Mouse (Mus musculus) T-helper 2 cell (primary cell): ENCODE measurements around the gene Polg2.
"Not testable (repeated sequence)": the region's sequence is repeated elsewhere in the genome, so short reads cannot be mapped to it uniquely, and the experiment has no call there.

ENCODE experiments used
- in situ Hi-C: fragments of 300-600 bp; cut with MboI, MseI; formaldehyde crosslinking; loops from one replicate; pipeline ENCODE4 v1.15.1; 2025; ENCODE audit warnings: high pct_unique_total_duplicates

Gene Polg2

GRCm38 (mm10) chr11:106789649-106790048, 10.3 kb upstream of the Polg2 start:
- in situ Hi-C loops: no loop called here

- in situ Hi-C loops: no loop called here
These were observed 9.6 kb upstream of the Polg2 start, which contains the start of the genes Ddx5 and Cep95 for GRCm38 (mm10) chr11:106788775-106789459. TSS of gene Ddx5 (minus strand) at chr11:106789185. TSS of gene Cep95 (plus strand) at chr11:106789252.

DNA sequence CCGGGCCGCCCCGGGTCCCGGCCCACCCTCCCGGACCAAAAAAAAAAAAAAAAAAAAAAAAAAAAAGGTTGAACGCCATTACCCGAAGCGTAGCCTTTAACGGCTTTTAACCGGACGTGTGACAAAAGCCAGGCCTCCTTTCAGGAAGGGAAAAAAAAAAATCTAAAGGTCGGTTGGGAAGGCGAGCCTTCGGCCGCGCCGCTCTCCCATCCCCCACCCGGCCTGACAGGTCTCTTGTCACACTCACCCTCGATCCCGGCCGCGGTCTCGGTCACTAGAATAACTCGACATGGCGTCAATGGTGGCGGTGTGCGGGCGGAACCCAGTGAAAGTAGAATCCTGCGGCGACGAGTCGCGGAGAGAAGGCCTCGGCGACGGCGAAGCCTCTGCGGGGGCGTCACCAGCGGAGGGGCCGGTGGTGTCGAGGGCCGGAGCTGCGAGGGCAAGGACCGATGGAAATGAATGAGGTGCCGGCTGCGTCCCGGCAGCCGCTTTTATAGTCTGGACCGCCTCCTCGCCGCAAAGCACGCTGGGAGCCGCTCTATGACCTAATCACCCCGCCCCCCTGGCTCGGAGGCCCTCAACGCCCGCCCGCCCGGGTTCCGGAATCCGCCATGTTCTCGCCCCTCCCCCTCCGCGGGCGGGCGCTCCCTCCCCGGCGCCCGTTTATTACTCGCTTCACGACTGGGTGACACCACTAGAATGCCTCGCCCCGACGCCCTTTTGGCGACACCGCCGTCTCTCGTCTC, 8.9 kb upstream of the Polg2 start:
- in situ Hi-C loops: no loop called here

GRCm38 (mm10) chr11:106787131-106788025, 8.0 kb upstream of the Polg2 start:
- in situ Hi-C loops: no loop called here

- in situ Hi-C loops: no loop called here
These were observed 5.7 kb upstream of the Polg2 start for GRCm38 (mm10) chr11:106785043-106785442.

DNA sequence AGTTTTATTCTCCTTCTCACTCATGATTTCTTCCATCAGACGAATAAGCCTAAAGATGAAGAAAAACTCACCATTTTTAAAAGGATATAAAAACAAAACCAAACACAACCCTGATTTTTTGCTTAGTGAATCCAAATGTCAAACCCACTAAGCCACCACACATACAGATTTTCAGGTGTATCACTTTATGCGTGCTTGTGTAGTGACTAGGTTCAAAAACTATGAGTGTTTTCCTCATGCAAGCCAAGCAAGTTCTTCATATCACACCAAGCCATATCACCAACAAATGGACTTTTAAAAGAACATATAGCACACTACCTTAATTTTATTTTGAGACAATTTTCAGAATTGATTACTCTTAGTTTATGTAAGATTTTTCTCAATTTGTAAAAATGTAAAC, 5.1 kb upstream of the Polg2 start:
- in situ Hi-C loops: no loop called here

DNA sequence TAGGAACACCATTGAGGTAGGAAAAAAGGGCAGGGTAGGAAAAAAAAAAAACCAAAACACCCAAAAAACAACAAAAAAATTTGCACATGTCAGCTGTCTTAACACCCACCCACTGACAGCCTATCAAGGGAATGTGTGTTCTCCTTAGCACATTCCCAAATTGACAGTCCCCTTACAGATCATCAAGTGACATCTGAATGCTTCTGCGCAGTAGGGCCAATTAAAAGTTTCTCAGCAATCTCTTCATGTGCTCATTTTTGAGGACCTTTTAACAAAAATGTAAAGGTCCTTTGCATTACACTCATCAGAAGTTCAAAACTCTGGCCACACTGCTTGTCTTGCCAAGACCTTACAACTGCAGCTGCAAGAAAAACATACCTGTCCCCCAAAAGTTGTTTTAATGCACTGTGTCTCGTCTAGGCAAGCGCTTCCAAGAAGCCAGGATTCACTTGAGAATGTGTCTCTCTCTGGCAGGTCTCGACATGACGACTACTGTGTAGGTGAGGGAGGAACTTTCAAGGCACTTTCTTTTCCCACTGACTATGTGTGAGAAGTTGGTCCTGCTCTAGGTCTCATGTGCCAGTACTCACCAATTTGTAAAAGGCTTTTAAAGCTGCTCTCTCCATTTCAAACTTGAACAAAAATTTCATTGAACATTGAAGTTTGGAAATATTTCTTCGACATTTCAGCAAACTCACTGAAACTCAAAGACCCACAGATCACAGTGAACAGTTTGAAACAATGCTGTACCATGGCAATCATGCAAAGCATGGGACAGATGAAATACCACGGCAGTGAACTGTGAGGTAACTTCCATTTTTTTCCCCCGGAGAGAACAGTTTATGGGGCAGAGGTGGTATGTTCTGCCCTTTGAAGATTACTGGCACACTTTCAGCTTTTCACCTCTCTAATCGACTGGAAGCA, 3.8 kb upstream of the Polg2 start:
- in situ Hi-C loops: no loop called here

GRCm38 (mm10) chr11:106782271-106782670, 2.9 kb upstream of the Polg2 start:
- in situ Hi-C loops: not testable (repeated sequence)

DNA sequence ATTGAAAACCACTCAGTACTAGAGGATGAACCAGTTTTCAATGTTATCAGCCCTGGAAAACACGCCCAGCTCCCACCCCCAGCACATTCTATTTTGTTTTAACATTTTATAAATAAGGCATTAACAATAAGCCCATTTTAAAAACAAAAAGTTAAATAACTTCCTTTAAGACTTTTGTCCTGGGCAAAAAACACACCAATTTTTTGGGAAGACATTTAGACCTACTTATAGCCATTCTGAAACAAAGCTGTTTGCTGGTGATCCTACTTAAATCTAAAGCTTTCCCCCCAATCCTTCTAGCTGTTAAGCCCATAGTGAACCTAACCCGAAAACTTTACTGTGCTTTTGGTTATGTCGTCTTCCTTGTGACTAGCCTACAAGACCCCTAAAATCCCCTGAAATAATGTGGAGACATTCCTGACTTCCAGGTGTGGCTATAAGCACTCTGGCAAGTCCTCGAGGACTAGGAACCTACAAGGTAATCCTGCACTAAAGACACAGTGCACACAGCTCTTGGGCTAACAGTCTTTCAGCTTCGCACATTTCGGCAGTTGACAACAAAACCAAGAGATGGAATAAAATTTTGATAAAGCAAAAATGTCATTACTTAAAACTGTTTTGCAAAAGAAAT, 1.4 kb upstream of the Polg2 start:
- in situ Hi-C loops: no loop called here

DNA sequence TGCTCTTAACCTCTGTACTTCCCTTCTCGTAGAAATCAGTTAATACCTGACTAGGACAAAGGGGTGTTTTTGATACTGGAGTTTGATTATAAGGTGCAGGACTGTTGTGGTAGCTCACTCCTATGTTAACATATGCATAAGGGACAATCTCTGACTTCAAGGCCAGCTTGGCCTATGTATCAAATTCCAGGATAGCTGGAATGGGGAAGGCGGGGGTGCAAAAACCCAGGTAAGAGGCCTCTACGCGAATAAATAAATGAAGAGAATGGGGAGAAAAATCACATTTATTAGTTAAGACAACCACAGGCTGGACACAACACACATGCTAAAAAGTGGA, 720 bp upstream of the Polg2 start:
- in situ Hi-C loops: no loop called here

- in situ Hi-C loops: loop anchor here (10.0 kb wide), 1 partner anchor 244 kb away; no protein-coding TSS in a partner anchor
These were observed 549 bp downstream of the Polg2 start for GRCm38 (mm10) chr11:106778589-106779387.

GRCm38 (mm10) chr11:106778132-106778531, 1.2 kb downstream of the Polg2 start:
- in situ Hi-C loops: loop anchor here (10.0 kb wide), 1 partner anchor 243 kb away; no protein-coding TSS in a partner anchor

DNA sequence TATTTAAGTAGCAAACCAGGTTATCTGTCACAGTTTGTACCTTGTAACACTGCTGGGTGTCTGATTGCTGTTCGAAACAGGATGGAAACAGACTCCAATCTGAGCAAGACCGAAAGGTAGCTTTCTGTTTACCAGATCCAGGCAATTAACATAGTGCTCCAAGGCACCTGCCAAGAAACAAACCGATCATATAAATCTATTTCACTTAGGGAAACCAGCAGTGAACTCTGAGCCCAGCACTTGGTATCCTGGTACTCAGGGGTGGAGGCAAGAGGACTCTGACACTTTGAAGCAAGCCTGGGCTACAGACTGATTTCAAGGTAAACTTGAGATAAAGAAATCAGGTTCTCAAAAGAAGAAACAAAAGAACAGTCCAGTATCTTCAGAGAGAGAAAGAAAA, 1.9 kb downstream of the Polg2 start:
- in situ Hi-C loops: loop anchor here (10.0 kb wide), 1 partner anchor 243 kb away; no protein-coding TSS in a partner anchor

- in situ Hi-C loops: loop anchor here (10.0 kb wide), 1 partner anchor 242 kb away; no protein-coding TSS in a partner anchor
These were observed 2.4 kb downstream of the Polg2 start for GRCm38 (mm10) chr11:106776960-106777359.

GRCm38 (mm10) chr11:106773061-106773460, 6.3 kb downstream of the Polg2 start:
- in situ Hi-C loops: loop anchor here (10.0 kb wide), 1 partner anchor 238 kb away; no protein-coding TSS in a partner anchor

GRCm38 (mm10) chr11:106770195-106770974, 9.0 kb downstream of the Polg2 start:
- in situ Hi-C loops: loop anchor here (10.0 kb wide), 1 partner anchor 236 kb away; no protein-coding TSS in a partner anchor

GRCm38 (mm10) chr11:106767516-106767915, 11.8 kb downstream of the Polg2 start:
- in situ Hi-C loops: no loop called here

GRCm38 (mm10) chr11:106766611-106767162, 12.7 kb downstream of the Polg2 start:
- in situ Hi-C loops: no loop called here
